Mouse (Mus musculus): ENCODE measurements around the gene Nfatc2ip. TPM values are rescaled to one million over a fixed set of nuclear protein-coding genes. Genes with fewer than 3 reads are reported as not detected.
"Not testable (repeated sequence)": the region's sequence is repeated elsewhere in the genome, so short reads cannot be mapped to it uniquely, and the experiment has no call there.

Nfatc2ip gene
- polyA plus RNA-seq, 2 experiments, result 3.0 to 7.1 TPM

GRCm38 (mm10) chr7:126414725-126415124 lies 18.2 kb upstream of the Nfatc2ip start, which contains the start of gene Cd19:
Gene Cd19 (minus strand): TSS chr7:126414889.
- Histone ChIP-seq H3K9me3 (ENCODE audit: control insufficient read depth, low read length) (no peaks in the 10 kb centered on the region), H3K27ac (no peak within 1 kb of the TSS), H3K36me3 (replicated peaks; ENCODE audit: control insufficient read depth, insufficient read depth, low read depth) (no peaks in the 10 kb centered on the region), H3K4me1 (replicated peaks; ENCODE audit: control insufficient read depth in 2 of 2, insufficient read depth in 2 of 2, low read length in 1 of 2) (peaks cover 0 to 4% of the 10 kb centered on the region in 2 experiments; a peak in 2 of 4 replicates), H3K9ac (replicated peaks) (no peak within 1 kb of the TSS), H3K27me3 (ENCODE audit: control insufficient read depth, insufficient read depth, low read length) (no peaks in the 10 kb centered on the region), H3K4me2 (ENCODE audit: low read depth) (no peak within 1 kb of the TSS), H3K4me3 (ENCODE audit: insufficient read depth in 1 of 2, low read depth in 2 of 2, low read length in 2 of 2) (no peak within 1 kb of the TSS)
- 68% methylated on average over 6 of the region's 6 CpGs for WGBS (ENCODE audit: insufficient replicate concordance)
- no peak for DNase-seq (ENCODE audit: low read depth in 3 of 3, low spot score in 3 of 3)
- TF ChIP-seq CTCF (IDR thresholded peaks at IDR 0.05; ENCODE audit: low read depth) (no peak), EP300 (IDR thresholded peaks at IDR 0.05; ENCODE audit: low read depth) (no peak)
- ATAC-seq (ENCODE audit: insufficient read depth), result no peak

- H3K27ac ChIP-seq, result no peak overlapping the region
- DNase-seq (ENCODE audit: low read depth in 3 of 3, low spot score in 3 of 3), result no peak
- H3K4me2 ChIP-seq (ENCODE audit: low read depth), result no peak overlapping the region
- no peak overlapping the region for H3K9ac ChIP-seq (replicated peaks)
- H3K9me3 ChIP-seq (ENCODE audit: control insufficient read depth, low read length), result no peaks in the 10 kb centered on the region
- WGBS (ENCODE audit: insufficient replicate concordance), result 74% methylated on average over 4 of the region's 4 CpGs
- no peak overlapping the region for H3K4me3 ChIP-seq (ENCODE audit: insufficient read depth in 1 of 2, low read depth in 2 of 2, low read length in 2 of 2)
- no peaks in the 10 kb centered on the region for H3K36me3 ChIP-seq (replicated peaks; ENCODE audit: control insufficient read depth, insufficient read depth, low read depth)
- TF ChIP-seq CTCF (IDR thresholded peaks at IDR 0.05; ENCODE audit: low read depth), result no peak
- no peak for TF ChIP-seq EP300 (IDR thresholded peaks at IDR 0.05; ENCODE audit: low read depth)
- H3K27me3 ChIP-seq (ENCODE audit: control insufficient read depth, insufficient read depth, low read length), result no peaks in the 10 kb centered on the region
- ATAC-seq (ENCODE audit: insufficient read depth), result no peak
- no peaks in the 10 kb centered on the region for H3K4me1 ChIP-seq (replicated peaks; ENCODE audit: control insufficient read depth in 2 of 2, insufficient read depth in 2 of 2, low read length in 1 of 2)
Observed at GRCm38 (mm10) chr7:126411061-126411460, 14.5 kb upstream of the Nfatc2ip start.

- no peak overlapping the region for H3K27ac ChIP-seq
- H3K4me3 ChIP-seq (ENCODE audit: insufficient read depth in 1 of 2, low read depth in 2 of 2, low read length in 2 of 2), result no peak overlapping the region
- H3K36me3 ChIP-seq (replicated peaks; ENCODE audit: control insufficient read depth, insufficient read depth, low read depth), result no peaks in the 10 kb centered on the region
- DNase-seq (ENCODE audit: low read depth in 3 of 3, low spot score in 3 of 3) (no peak), ATAC-seq (ENCODE audit: insufficient read depth) (no peak)
- H3K9ac ChIP-seq (replicated peaks), result no peak overlapping the region
- no peak overlapping the region for H3K4me2 ChIP-seq (ENCODE audit: low read depth)
- no peaks in the 10 kb centered on the region for H3K27me3 ChIP-seq (ENCODE audit: control insufficient read depth, insufficient read depth, low read length)
- no peaks in the 10 kb centered on the region for H3K4me1 ChIP-seq (replicated peaks; ENCODE audit: control insufficient read depth in 2 of 2, insufficient read depth in 2 of 2, low read length in 1 of 2)
- no peak for TF ChIP-seq CTCF (IDR thresholded peaks at IDR 0.05; ENCODE audit: low read depth)
- no peak for TF ChIP-seq EP300 (IDR thresholded peaks at IDR 0.05; ENCODE audit: low read depth)
- H3K9me3 ChIP-seq (ENCODE audit: control insufficient read depth, low read length), result no peaks in the 10 kb centered on the region
- WGBS (ENCODE audit: insufficient replicate concordance), result 78% methylated on average over 2 of the region's 2 CpGs
Observed at GRCm38 (mm10) chr7:126408686-126409085, 12.1 kb upstream of the Nfatc2ip start.

GRCm38 (mm10) chr7:126402518-126402917 lies 6.0 kb upstream of the Nfatc2ip start:
- H3K9ac ChIP-seq (replicated peaks); ATAC-seq (ENCODE audit: insufficient read depth); DNase-seq (ENCODE audit: low read depth in 3 of 3, low spot score in 3 of 3); H3K27me3 ChIP-seq (ENCODE audit: control insufficient read depth, insufficient read depth, low read length); H3K9me3 ChIP-seq (ENCODE audit: control insufficient read depth, low read length); H3K27ac ChIP-seq; H3K4me2 ChIP-seq (ENCODE audit: low read depth); H3K36me3 ChIP-seq (replicated peaks; ENCODE audit: control insufficient read depth, insufficient read depth, low read depth); H3K4me1 ChIP-seq (replicated peaks; ENCODE audit: control insufficient read depth in 2 of 2, insufficient read depth in 2 of 2, low read length in 1 of 2); H3K4me3 ChIP-seq (ENCODE audit: insufficient read depth in 1 of 2, low read depth in 2 of 2, low read length in 2 of 2): not testable (repeated sequence)
- WGBS (ENCODE audit: insufficient replicate concordance), result 70% methylated on average over 8 of the region's 8 CpGs

GRCm38 (mm10) chr7:126399548-126399947 lies 3.0 kb upstream of the Nfatc2ip start:
- WGBS (ENCODE audit: insufficient replicate concordance), result 4% methylated on average over 5 of the region's 5 CpGs
- Histone ChIP-seq H3K27me3 (ENCODE audit: control insufficient read depth, insufficient read depth, low read length) (no peaks in the 10 kb centered on the region), H3K27ac (no peak overlapping the region), H3K9me3 (ENCODE audit: control insufficient read depth, low read length) (no peaks in the 10 kb centered on the region), H3K36me3 (replicated peaks; ENCODE audit: control insufficient read depth, insufficient read depth, low read depth) (no peaks in the 10 kb centered on the region), H3K4me2 (ENCODE audit: low read depth) (no peak overlapping the region), H3K9ac (replicated peaks) (no peak overlapping the region), H3K4me3 (ENCODE audit: insufficient read depth in 1 of 2, low read depth in 2 of 2, low read length in 2 of 2) (no peak overlapping the region), H3K4me1 (replicated peaks; ENCODE audit: control insufficient read depth in 2 of 2, insufficient read depth in 2 of 2, low read length in 1 of 2) (peaks cover 15 to 17% of the 10 kb centered on the region in 2 experiments)
- ATAC-seq (ENCODE audit: insufficient read depth), result no peak
- DNase-seq (ENCODE audit: low read depth in 3 of 3, low spot score in 3 of 3), result peak; percentile 47 to 68 (median 68)
- TF ChIP-seq CTCF (IDR thresholded peaks at IDR 0.05; ENCODE audit: low read depth) (peak; percentile 93), EP300 (IDR thresholded peaks at IDR 0.05; ENCODE audit: low read depth) (no peak)

Data from liver, embryonic 14.5 days (tissue).